Mouse (Mus musculus) heart, postnatal 0 days (tissue): ENCODE results near the gene Pgp.

ENCODE experiments used
- CTCF ChIP-seq: IDR thresholded peaks from 2 replicates; pipeline ENCODE4 v1.5.1; 2016; ENCODE audit warnings: antibody characterized with exemption, control low read depth, low read depth
- EP300 ChIP-seq: IDR thresholded peaks from 2 replicates; pipeline ENCODE4 v1.6.1; 2016; ENCODE audit warnings: antibody characterized with exemption, low read depth

DNA sequence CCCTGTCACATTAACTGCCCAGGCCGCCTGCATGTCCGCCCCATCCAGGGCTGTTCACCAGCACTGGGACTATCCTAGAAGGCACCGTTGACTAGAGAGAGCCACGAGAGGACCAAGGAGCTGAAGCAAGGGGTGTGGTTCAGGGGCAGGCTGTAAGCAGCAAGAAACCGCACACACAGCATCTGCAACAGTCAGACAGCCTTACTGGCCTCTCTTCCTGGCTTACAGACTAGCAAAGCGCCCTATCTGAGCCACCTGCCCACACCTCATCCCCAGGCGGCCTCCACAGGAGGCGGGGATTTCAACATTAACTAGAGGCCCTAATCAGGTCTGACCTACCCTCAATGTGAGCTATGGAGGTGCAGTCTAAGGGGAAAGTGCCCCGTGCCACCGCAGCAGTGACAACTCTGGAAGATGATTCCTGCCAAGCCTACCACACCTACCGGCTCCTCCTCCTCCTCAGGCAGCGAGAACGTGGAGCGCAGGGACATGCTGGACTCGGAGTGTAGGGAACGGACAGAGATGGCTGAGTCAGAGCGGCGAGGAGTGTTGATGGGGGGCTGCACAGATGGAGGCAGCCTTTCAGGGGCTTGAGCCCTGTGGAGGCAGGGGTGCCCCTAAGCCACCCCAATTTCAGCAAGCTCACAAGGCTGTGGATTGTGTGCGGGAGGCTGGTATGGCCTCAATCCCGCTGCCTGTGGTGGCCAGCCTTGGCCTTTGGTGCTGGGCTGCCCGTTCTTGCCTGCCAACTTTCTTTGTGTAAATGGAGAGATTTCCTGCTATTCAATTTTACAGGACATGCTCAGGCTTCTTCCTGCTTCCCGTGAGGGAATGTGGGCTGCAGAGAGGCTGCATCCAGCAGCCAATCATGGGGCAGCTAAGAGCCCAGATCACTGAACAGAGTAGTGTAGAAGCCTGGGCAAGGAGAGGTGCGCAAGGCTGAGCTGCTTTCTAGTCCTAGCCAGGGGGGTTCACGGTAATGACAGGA is 44.4 kb downstream of the Pgp start:
- TF ChIP-seq CTCF (no peak), EP300 (no peak)
